Mouse (Mus musculus) embryonic facial prominence, embryonic 14.5 days (tissue): ENCODE data around the gene AC124502.3. TPM values are rescaled to one million over a fixed set of nuclear protein-coding genes. Genes with fewer than 3 reads are reported as not detected.

Experiments
- ATAC-seq: fragments of 200-750 bp; cut with Nextera tagmentation; 2 replicates; pipeline ENCODE4 v1.8.0; 2017; ENCODE audit warnings: low read depth, moderate number of reproducible peaks, moderate TSS enrichment
- DNase-seq: peaks from one replicate; pipeline ENCODE4 v3.0.0-alpha.2; 2015; ENCODE audit warnings: low spot score
- H3K27ac ChIP-seq: fragments of 300-500 bp; sonication (generic); replicated peaks from 2 replicates; pipeline ENCODE4 v1.5.1; 2014; ENCODE audit warnings: low read depth, mild to moderate bottlenecking, low read length, moderate library complexity
- H3K27me3 ChIP-seq: fragments of 300-500 bp; sonication (generic); replicated peaks from 2 replicates; pipeline ENCODE4 v1.6.1; 2014; ENCODE audit warnings: low read length; ENCODE audit not compliant: control insufficient read depth, insufficient read depth
- H3K36me3 ChIP-seq: fragments of 300-500 bp; sonication (generic); 2 replicates; pipeline ENCODE4 v1.6.1; 2014; ENCODE audit warnings: low read length, mixed read lengths; ENCODE audit not compliant: control insufficient read depth, insufficient read depth
- H3K4me1 ChIP-seq: fragments of 300-500 bp; sonication (generic); 2 replicates; pipeline ENCODE4 v1.6.1; 2014; ENCODE audit warnings: antibody characterized with exemption, low read length; ENCODE audit not compliant: control insufficient read depth, insufficient read depth
- H3K4me2 ChIP-seq: fragments of 300-500 bp; sonication (generic); 2 replicates; pipeline ENCODE4 v1.6.1; 2014; ENCODE audit warnings: low read depth, mild to moderate bottlenecking, low read length, moderate library complexity, mixed read lengths
- H3K4me3 ChIP-seq: fragments of 300-500 bp; sonication (generic); 2 replicates; pipeline ENCODE4 v1.5.1; 2014; ENCODE audit warnings: low read depth, mild to moderate bottlenecking, low read length
- H3K9ac ChIP-seq: fragments of 300-500 bp; sonication (generic); 2 replicates; pipeline ENCODE4 v1.6.1; 2014; ENCODE audit warnings: low read depth, mild to moderate bottlenecking, low read length, moderate library complexity, mixed read lengths
- H3K9me3 ChIP-seq: fragments of 300-500 bp; sonication (generic); 2 replicates; pipeline ENCODE4 v1.6.1; 2016; ENCODE audit warnings: low read length; ENCODE audit not compliant: control insufficient read depth
- WGBS: fragments of 180-500 bp; shearing (Covaris S2); extraction: QIAGEN DNeasy Blood & Tissue Kit; methylation state at CpG from one replicate; pipeline ENCODE4 v1.1.7; 2014; 5-methylcytosine and 5-hydroxymethylcytosine counted together
- polyA plus RNA-seq: library from polyadenylated mRNA; unstranded; fragments of >200 nt; fragmentation: Nextera tagmentation; extraction: Ambion mirVana; gene quantifications from 2 replicates; pipeline ENCODE4 v1.2.1, GENCODE M21; 2014

AC124502.3 gene
- polyA plus RNA-seq, 1 experiment from 2014 or later: 0.51 TPM

GRCm38 (mm10) chr19:5098363-5099143, 59.9 kb downstream of the AC124502.3 start, which contains the start of gene Cnih2:
TSS of gene Cnih2 (minus strand) at chr19:5098521.
- H3K4me1 ChIP-seq: peaks cover 28% of the 10 kb centered on the region
- peak within 1 kb of the TSS; percentile 65 for H3K27ac ChIP-seq
- peaks cover 43% of the 10 kb centered on the region for H3K36me3 ChIP-seq

More at GRCm38 (mm10) chr19:5098363-5099143, 59.9 kb downstream of the AC124502.3 start, which contains the start of gene Cnih2:
- 2% methylated on average over 23 of the region's 48 CpGs for WGBS
- H3K4me3 ChIP-seq: peak within 1 kb of the TSS; percentile 73
- DNase-seq (peak; percentile 85), ATAC-seq (peak; percentile 74)
- peak within 1 kb of the TSS; percentile 89 for H3K9ac ChIP-seq
- peak within 1 kb of the TSS; percentile 97 for H3K4me2 ChIP-seq
- H3K9me3 ChIP-seq: no peaks in the 10 kb centered on the region
- H3K27me3 ChIP-seq: no peaks in the 10 kb centered on the region

Other genes with a start within 250 kb of the AC124502.3 start
- gene Rbm4, start 245.0 kb upstream of the AC124502.3 start, polyA plus RNA-seq: 68.6 and 72.0 TPM in 2 replicates
- 14.9 and 17.1 TPM in 2 replicates for gene Gm21992, start 227.3 kb upstream of the AC124502.3 start, polyA plus RNA-seq
- 61.5 and 65.3 TPM in 2 replicates for gene Rbm14, start 227.3 kb upstream of the AC124502.3 start, polyA plus RNA-seq
- gene Ccs, start 199.6 kb upstream of the AC124502.3 start, polyA plus RNA-seq: 48.3 and 54.1 TPM in 2 replicates
- 0.54 and 0.64 TPM in 2 replicates for gene Ccdc87, start 199.5 kb upstream of the AC124502.3 start, polyA plus RNA-seq
- 44.1 and 50.4 TPM in 2 replicates for gene Ctsf, start 183.8 kb upstream of the AC124502.3 start, polyA plus RNA-seq
- 21.4 TPM in 2 replicates for gene Actn3, start 161.0 kb upstream of the AC124502.3 start, polyA plus RNA-seq
- gene Zdhhc24, start 160.2 kb upstream of the AC124502.3 start, polyA plus RNA-seq: 8.6 and 11.6 TPM in 2 replicates
- gene Bbs1, start 132.3 kb upstream of the AC124502.3 start, polyA plus RNA-seq: 4.2 and 5.6 TPM in 2 replicates
- gene Dpp3, start 110.6 kb upstream of the AC124502.3 start, polyA plus RNA-seq: 78.8 and 95.0 TPM in 2 replicates
- gene Peli3, start 95.8 kb upstream of the AC124502.3 start, polyA plus RNA-seq: 2.0 and 2.3 TPM in 2 replicates
- gene Mrpl11, start 76.7 kb upstream of the AC124502.3 start, polyA plus RNA-seq: 104 and 109 TPM in 2 replicates
- gene Npas4, start 48.6 kb upstream of the AC124502.3 start, polyA plus RNA-seq: 0.07 TPM in 1 of 2 replicates, not detected in the other
- gene Slc29a2, start 15.0 kb upstream of the AC124502.3 start, polyA plus RNA-seq: 4.0 and 4.1 TPM in 2 replicates
- gene B4gat1, start 65 bp upstream of the AC124502.3 start, polyA plus RNA-seq: 42.9 and 51.5 TPM in 2 replicates
- gene Brms1, start 2.5 kb downstream of the AC124502.3 start, polyA plus RNA-seq: 35.0 and 38.7 TPM in 2 replicates
- gene Rin1, start 11.6 kb downstream of the AC124502.3 start, polyA plus RNA-seq: 2.3 and 3.0 TPM in 2 replicates
- gene Cd248, start 29.2 kb downstream of the AC124502.3 start, polyA plus RNA-seq: 138 and 146 TPM in 2 replicates
- gene Tmem151a, start 46.6 kb downstream of the AC124502.3 start, polyA plus RNA-seq: 2.6 and 3.0 TPM in 2 replicates
- gene Yif1a, start 49.6 kb downstream of the AC124502.3 start, polyA plus RNA-seq: 137 and 140 TPM in 2 replicates
- 36.0 and 45.8 TPM in 2 replicates for gene Cnih2, start 59.6 kb downstream of the AC124502.3 start, polyA plus RNA-seq
- gene Rab1b, start 68.2 kb downstream of the AC124502.3 start, polyA plus RNA-seq: 225 and 254 TPM in 2 replicates
- gene Klc2, start 79.7 kb downstream of the AC124502.3 start, polyA plus RNA-seq: 13.1 and 15.3 TPM in 2 replicates
- gene Pacs1, start 234.2 kb downstream of the AC124502.3 start, polyA plus RNA-seq: 28.1 and 30.9 TPM in 2 replicates